Mouse (Mus musculus) C2C12 (cell line): ENCODE measurements at regions not wholly inside any gene's neighbourhood (a gene's known extent, or its start where the extent isn't known, plus 50 kb on each side); places are given as distances from the start of the nearest gene placed in this dataset.

Experiments used
- H3K27me3 ChIP-seq: one replicate; pipeline ENCODE4 v1.6.1; 2011; ENCODE audit not compliant: control insufficient read depth, insufficient read depth, insufficient read length
- H3K36me3 ChIP-seq: one replicate; pipeline ENCODE4 v1.6.1; 2011; ENCODE audit not compliant: control insufficient read depth, insufficient read depth
- H3K4me3 ChIP-seq: one replicate; pipeline ENCODE4 v1.5.1; 2011; ENCODE audit warnings: mild to moderate bottlenecking, control low read depth; ENCODE audit not compliant: poor library complexity, insufficient read depth, severe bottlenecking
- H3K79me2 ChIP-seq: one replicate; pipeline ENCODE4 v1.6.1; 2011; ENCODE audit not compliant: control insufficient read depth, insufficient read depth
- H3K79me3 ChIP-seq: one replicate; pipeline ENCODE4 v1.6.1; 2011; ENCODE audit warnings: low read depth, control low read depth
- H3ac ChIP-seq: one replicate; pipeline ENCODE3; 2011; ENCODE audit warnings: low read depth; ENCODE audit not compliant: control insufficient read depth, insufficient read length
- CEBPB ChIP-seq: IDR thresholded peaks from one replicate; pipeline ENCODE4 v1.6.1; 2011; ENCODE audit warnings: low read depth, mild to moderate bottlenecking, control low read depth, moderate library complexity
- CTCF ChIP-seq: IDR thresholded peaks from one replicate; pipeline ENCODE4 v1.5.1; 2011; ENCODE audit not compliant: control insufficient read depth, insufficient read depth, insufficient read length
- FOSL1 ChIP-seq: IDR thresholded peaks from one replicate; pipeline ENCODE4 v1.8.0; 2011; ENCODE audit warnings: mild to moderate bottlenecking, low read length; ENCODE audit not compliant: poor library complexity, insufficient read depth, severe bottlenecking
- MAX ChIP-seq: IDR thresholded peaks from one replicate; pipeline ENCODE4 v1.6.1; 2011; ENCODE audit warnings: mild to moderate bottlenecking, control low read depth
- MYOD1 ChIP-seq: IDR thresholded peaks from one replicate; pipeline ENCODE4 v1.6.1; 2011; ENCODE audit warnings: low read depth; ENCODE audit not compliant: control insufficient read depth, insufficient read length
- MYOG ChIP-seq: IDR thresholded peaks from one replicate; pipeline ENCODE4 v1.6.1; 2011; ENCODE audit not compliant: control insufficient read depth, insufficient read length; ENCODE audit errors: extremely low read depth
- USF1 ChIP-seq: IDR thresholded peaks from one replicate; pipeline ENCODE4 v1.6.1; 2011; ENCODE audit warnings: low read depth, mild to moderate bottlenecking, control low read depth, moderate library complexity

GRCm38 (mm10) chr13:5956145-5956544 lies 94.9 kb downstream of the Klf6 start:
- H3K79me2 ChIP-seq, result no peaks in the 10 kb centered on the region
- no peaks in the 10 kb centered on the region for H3K27me3 ChIP-seq
- H3K4me3 ChIP-seq, result no peak overlapping the region
- no peak for TF ChIP-seq CEBPB
- TF ChIP-seq MYOD1, result no peak
- no peaks in the 10 kb centered on the region for H3K36me3 ChIP-seq
- no peak overlapping the region for H3ac ChIP-seq
- H3K79me3 ChIP-seq, result no peaks in the 10 kb centered on the region

GRCm38 (mm10) chr13:5962947-5963346 lies 101.7 kb downstream of the Klf6 start:
- Histone ChIP-seq H3K36me3 (no peaks in the 10 kb centered on the region), H3ac (no peak overlapping the region), H3K27me3 (no peaks in the 10 kb centered on the region), H3K79me3 (no peaks in the 10 kb centered on the region), H3K79me2 (no peaks in the 10 kb centered on the region), H3K4me3 (no peak overlapping the region)
- TF ChIP-seq MYOG (no peak), CTCF (no peak), MAX (no peak), USF1 (no peak), MYOD1 (no peak), FOSL1 (no peak), CEBPB (no peak)

- TF ChIP-seq CEBPB (no peak), MAX (no peak), MYOD1 (no peak), MYOG (no peak), FOSL1 (no peak), CTCF (no peak)
- H3K36me3 ChIP-seq, result no peaks in the 10 kb centered on the region
- no peaks in the 10 kb centered on the region for H3K27me3 ChIP-seq
- H3K4me3 ChIP-seq, result no peak overlapping the region
- no peaks in the 10 kb centered on the region for H3K79me3 ChIP-seq
- no peaks in the 10 kb centered on the region for H3K79me2 ChIP-seq
- no peak overlapping the region for H3ac ChIP-seq
These were observed 103.3 kb downstream of the Klf6 start for GRCm38 (mm10) chr13:5964626-5965025.

- Histone ChIP-seq H3K4me3 (no peak overlapping the region), H3K36me3 (no peaks in the 10 kb centered on the region), H3ac (no peak overlapping the region), H3K79me2 (no peaks in the 10 kb centered on the region), H3K79me3 (no peaks in the 10 kb centered on the region), H3K27me3 (no peaks in the 10 kb centered on the region)
- TF ChIP-seq USF1 (no peak), MYOG (no peak), CEBPB (no peak), MAX (no peak), CTCF (no peak), MYOD1 (no peak), FOSL1 (no peak)
These were observed 117.3 kb downstream of the Klf6 start for GRCm38 (mm10) chr13:5978615-5979014.

GRCm38 (mm10) chr13:5987491-5987890 lies 126.2 kb downstream of the Klf6 start:
- Histone ChIP-seq H3K79me3 (no peaks in the 10 kb centered on the region), H3ac (no peak overlapping the region), H3K79me2 (no peaks in the 10 kb centered on the region), H3K4me3 (no peak overlapping the region), H3K27me3 (no peaks in the 10 kb centered on the region), H3K36me3 (no peaks in the 10 kb centered on the region)
- TF ChIP-seq FOSL1 (no peak), MYOD1 (no peak), CTCF (no peak), MAX (no peak), USF1 (no peak), CEBPB (no peak)

- Histone ChIP-seq H3K27me3 (no peaks in the 10 kb centered on the region), H3ac (no peak overlapping the region), H3K4me3 (no peak overlapping the region), H3K79me3 (no peaks in the 10 kb centered on the region), H3K79me2 (no peaks in the 10 kb centered on the region), H3K36me3 (no peaks in the 10 kb centered on the region)
- TF ChIP-seq CEBPB (no peak), FOSL1 (no peak), MYOG (no peak), CTCF (no peak), MYOD1 (no peak), MAX (no peak)
These were observed 127.1 kb downstream of the Klf6 start for GRCm38 (mm10) chr13:5988407-5988806.
